Mouse (Mus musculus) fibroblast of lung, adult 2 months (primary cell): ENCODE measurements at regions not wholly inside any gene's neighbourhood (a gene's known extent, or its start where the extent isn't known, plus 50 kb on each side); places are given as distances from the start of the nearest gene placed in this dataset.

ENCODE experiments used
- DNase-seq: peaks from one replicate; pipeline ENCODE4 v3.0.0-alpha.2; 2011; ENCODE audit warnings: low read depth

DNA sequence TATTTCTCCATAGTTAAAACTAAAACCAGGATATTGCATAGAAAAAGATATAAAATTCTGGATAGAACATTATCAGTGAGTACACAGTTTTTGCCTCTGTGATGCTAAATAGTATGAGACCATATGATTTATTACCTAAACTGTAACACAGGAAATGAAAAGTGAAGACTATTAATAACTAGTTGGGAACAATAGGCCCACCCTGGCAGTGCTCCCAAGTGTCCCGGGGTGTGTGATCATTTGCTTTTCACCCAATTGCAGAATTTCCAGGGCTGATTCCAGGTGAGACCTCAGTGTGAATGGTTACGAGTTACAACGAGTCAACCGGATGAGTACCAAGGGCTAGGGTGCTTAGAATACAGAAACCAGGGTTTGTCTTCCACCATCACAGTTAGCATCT, 172.6 kb upstream of the Tars start:
- DNase-seq = no peak

DNA sequence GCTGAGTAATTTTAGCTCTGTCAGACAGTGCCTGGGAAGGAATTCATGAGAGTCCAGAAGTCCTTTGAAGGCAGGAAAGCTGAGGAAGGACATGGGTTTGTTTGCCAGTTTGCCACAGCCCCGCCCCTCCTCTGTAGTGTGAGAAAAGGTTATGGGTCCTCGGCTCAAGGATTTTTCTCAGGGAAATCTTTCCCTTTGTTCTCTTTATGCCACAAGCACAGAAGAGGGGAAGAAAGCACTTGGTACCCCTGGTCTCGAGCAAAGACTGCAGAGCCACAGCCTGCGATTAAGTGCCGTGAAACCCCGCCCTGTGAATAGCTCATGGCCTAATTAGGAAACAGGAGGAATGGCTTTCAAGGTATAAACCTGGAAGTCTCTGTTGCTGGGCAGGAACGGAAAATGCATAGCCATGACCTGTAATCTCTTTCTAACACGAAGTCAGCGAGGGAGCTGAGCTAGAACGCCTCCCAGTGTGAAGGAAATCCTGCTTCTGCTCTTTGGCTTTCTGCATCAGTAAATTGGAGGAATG, 166.1 kb upstream of the Tars start:
- DNase-seq = no peak

DNA sequence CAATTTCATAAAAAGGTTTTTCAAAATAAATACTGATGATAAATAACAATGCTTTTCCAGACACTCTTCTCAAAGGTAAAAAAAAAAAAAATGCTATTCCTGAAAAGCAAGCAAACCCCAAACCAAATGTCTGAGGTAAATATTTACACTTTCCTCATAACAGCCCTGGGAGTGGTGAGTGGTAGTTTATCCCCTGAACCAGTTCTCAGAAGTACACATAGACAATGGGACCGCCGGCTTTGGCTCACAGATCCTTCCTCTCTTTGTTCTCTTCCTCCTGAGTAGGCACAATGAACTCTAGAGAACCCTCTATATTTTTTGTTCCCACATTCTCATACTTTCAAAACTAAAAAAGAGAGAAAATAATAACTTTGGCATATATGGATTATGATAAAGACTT, 153.1 kb upstream of the Tars start:
- DNase-seq = no peak

DNA sequence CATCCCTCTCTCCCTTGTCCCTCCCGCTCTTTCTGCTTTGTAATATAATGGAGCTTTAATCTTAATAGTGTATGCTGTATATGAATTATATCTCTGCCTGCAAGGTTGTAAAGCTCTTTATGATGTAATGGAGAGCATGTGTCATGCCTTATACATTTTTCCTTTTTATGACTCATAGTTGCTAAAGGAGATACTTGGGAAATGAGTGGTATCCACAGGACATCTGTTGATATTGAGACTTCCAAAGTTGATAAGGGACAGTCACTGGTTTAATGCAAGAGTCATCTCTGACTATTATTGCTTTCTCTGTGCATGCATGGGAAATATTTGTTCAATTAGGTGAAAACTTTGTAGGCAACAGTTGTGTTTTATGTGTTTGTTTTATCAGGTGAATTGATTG, 152.6 kb upstream of the Tars start:
- DNase-seq = no peak

- no peak for DNase-seq
These were observed 140.0 kb upstream of the Tars start for GRCm38 (mm10) chr15:11539485-11539884.

DNA sequence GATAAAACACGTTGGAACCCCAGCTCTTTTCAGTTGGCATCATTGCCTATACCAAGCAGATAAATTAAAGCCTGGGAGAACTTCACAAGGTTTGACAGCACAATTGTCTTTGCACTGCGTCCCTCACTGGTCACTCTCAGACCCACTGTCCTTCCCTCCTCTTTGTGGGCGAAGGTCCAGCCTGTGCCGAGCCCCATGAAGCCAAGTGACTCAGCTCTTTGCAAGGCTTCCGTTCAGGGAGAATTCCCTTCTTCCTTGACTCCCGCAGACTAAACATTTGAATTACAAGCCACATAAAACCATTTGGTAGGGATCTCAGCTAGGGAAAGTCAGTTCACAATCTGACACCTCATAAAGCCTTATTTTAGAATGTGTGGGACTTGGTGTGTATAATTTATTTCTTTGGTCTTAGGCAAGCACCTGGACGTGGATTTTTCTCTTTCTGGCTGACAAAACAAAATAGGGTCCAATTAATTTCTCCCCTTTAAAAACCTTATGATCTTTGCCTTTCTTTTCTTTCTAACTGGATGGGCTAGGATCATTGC, 136.7 kb upstream of the Tars start:
- peak; percentile 36 for DNase-seq

GRCm38 (mm10) chr15:11534404-11535251, 135.2 kb upstream of the Tars start:
- no peak for DNase-seq

DNA sequence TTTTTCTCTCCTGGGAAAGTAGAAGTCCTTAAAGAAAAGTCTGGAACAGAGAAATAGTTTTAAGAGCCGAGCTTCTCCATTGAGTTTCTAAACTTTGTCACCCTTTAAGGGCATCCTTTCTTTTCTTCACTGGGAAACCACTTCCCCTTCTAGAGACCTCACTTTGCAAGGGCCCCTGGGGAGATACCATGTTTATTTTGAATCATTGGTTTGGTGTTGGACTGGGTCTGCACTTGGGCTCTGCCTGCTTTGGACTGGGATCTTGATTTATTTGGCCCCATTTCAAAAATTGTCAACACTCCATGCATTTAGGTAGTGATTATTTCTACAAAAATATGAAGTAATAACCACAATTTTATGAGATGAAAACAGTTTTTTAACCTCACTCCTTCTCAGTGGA, 134.2 kb upstream of the Tars start:
- DNase-seq = no peak

DNA sequence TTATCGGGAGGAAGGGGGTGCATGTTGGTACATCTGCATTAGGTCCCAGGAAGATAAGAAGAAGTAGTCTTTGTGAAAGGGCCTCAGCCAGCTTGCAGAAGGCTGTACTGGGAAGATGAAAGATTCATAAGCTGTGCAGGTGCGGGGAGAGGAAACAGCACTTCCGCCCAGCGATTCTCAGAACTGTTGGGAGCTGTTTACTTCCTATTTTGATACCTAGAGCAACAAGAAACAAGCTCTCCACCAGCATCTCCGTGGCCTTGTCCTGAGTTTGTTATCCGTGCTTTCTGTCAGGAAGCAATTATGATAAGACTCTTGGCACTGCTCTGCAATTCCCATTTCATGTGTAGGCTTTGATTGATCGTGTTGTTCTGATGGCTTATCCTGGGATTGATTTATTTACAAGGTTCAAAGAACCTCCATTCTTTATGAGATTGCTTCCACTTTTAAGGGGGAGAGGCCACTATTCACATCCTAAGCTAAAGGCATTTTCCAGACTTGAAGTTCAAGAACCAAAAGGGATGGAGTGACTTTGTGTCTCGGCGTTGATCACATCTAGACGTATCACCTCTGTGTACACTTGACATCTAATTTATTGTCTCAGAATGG, 133.6 kb upstream of the Tars start:
- DNase-seq = no peak

- no peak for DNase-seq
These were observed 133.1 kb upstream of the Tars start for GRCm38 (mm10) chr15:11532536-11532935.

- DNase-seq = no peak
These were observed 130.7 kb upstream of the Tars start for GRCm38 (mm10) chr15:11529819-11530810.

- peak; percentile 42 for DNase-seq
These were observed 125.1 kb upstream of the Tars start for GRCm38 (mm10) chr15:11524337-11525106.

GRCm38 (mm10) chr15:11518565-11518964, 119.1 kb upstream of the Tars start:
- no peak for DNase-seq

- DNase-seq = no peak
These were observed 118.4 kb upstream of the Tars start for GRCm38 (mm10) chr15:11517892-11518291.

DNA sequence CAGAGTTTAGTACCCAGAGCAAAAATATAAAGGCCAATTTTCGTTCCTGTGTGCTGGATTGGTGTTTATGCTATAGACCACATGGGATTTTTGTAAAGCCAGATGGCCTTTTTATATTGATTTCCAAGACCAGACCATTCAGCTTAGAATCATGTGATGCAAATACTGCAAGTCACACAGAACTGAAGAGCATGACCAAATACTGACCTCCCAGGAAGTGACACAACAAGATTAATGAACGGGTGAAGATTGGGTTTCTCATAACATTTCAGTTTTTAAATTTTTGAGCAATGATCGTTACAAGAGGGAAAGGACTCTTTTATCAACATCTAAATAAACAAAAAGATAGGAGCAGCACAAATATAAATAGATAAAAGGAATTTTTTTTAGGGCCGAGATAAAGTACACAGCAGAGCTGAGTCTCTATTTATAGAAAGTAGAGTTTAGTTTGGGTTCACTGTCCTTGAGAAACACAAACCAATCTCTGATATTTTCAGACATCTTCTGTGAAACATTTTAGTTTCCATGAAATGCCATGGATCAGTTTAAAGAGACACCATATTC, 105.7 kb upstream of the Tars start:
- DNase-seq = no peak

- no peak for DNase-seq
These were observed 97.0 kb upstream of the Tars start for GRCm38 (mm10) chr15:11496436-11496835.

DNA sequence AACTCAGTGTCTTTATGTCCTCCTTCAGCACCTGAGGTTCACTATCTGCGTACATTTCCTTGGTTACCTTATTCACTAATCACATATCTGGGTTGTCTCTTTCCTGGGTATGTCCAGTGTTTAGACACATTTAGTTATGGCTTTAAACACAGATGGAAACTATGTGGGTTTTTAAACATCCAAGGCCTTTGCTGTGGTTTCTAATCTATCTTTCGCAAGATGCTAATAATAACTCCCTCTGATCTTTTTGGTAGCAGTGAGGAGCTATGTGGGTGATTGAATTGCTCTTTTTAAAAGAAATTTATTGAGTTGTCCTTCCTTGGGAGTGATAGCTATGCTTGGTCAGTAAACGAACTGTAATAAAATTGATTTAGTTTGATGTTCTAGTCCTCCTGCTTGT, 89.7 kb upstream of the Tars start:
- no peak for DNase-seq

GRCm38 (mm10) chr15:11487268-11487783, 87.9 kb upstream of the Tars start:
- DNase-seq = no peak

GRCm38 (mm10) chr15:11483916-11484315, 84.5 kb upstream of the Tars start:
- DNase-seq = no peak

DNA sequence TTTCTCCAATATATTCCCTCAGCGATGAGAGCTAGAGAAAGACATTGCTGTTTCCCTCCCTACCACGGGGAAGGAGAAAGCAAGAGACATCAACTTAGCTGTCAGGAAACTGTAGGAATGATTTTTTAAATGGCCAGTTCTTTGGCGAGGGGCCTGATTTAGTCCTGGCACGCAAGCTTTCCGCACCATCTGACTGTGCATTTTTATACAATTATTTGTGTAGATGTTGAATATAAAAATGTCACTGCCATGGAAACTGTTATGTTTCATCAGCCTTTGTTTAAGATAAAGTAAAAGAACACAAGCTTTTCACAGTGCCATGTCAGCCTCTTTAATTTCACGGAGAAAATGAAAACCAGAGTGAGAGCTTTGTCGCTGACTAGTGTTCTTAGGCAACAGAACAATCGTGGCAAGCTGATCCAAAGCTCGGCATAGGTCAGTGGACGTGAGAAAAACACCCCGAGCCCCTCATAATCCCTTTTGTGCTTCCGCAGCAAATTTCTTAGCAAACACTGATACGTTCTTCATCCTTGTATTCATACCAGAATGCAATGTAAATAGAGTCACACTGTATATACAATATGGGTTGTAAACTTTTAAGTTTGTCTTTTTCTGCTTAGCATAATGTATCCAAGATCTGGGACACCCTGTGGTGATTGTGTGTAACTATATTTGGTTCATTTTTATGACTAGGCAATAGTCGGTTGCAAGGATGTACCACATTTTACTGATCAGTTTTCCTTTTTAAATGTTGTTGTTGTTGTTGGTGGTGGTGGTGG, 79.9 kb upstream of the Tars start:
- DNase-seq = no peak
